Mouse (Mus musculus) kidney, adult 18-20 months (tissue): ENCODE results near the gene Chka.
A peak's percentile ranks its signal among the peaks of the same experiment; 100 is the strongest.

Experiments
- DNase-seq: peaks from one replicate; pipeline ENCODE4 v3.0.0; 2021

The Chka gene

GRCm38 (mm10) chr19:3846676-3847604 is 4.6 kb upstream of the Chka start:
- DNase-seq = no peak

GRCm38 (mm10) chr19:3847711-3848110 is 3.9 kb upstream of the Chka start:
- DNase-seq = no peak

- DNase-seq = peak; percentile 50
Observed at GRCm38 (mm10) chr19:3848207-3848808, 3.3 kb upstream of the Chka start.

GRCm38 (mm10) chr19:3849251-3849650 is 2.3 kb upstream of the Chka start:
- DNase-seq = no peak

- no peak for DNase-seq
Observed at GRCm38 (mm10) chr19:3850076-3850475, 1.5 kb upstream of the Chka start.

- peak; percentile 84 for DNase-seq
Observed at GRCm38 (mm10) chr19:3850847-3851469, 615 bp upstream of the Chka start.

- peak; percentile 74 for DNase-seq
Observed at GRCm38 (mm10) chr19:3851979-3852681, 557 bp downstream of the Chka start.

GRCm38 (mm10) chr19:3853121-3853520 is 1.5 kb downstream of the Chka start:
- DNase-seq = no peak

- DNase-seq = no peak
Observed at GRCm38 (mm10) chr19:3853891-3854290, 2.3 kb downstream of the Chka start.

- DNase-seq = no peak
Observed at GRCm38 (mm10) chr19:3855091-3855490, 3.5 kb downstream of the Chka start.

- DNase-seq = no peak
Observed at GRCm38 (mm10) chr19:3855601-3856000, 4.0 kb downstream of the Chka start.

- DNase-seq = no peak
Observed at GRCm38 (mm10) chr19:3857220-3857619, 5.6 kb downstream of the Chka start.

- DNase-seq = no peak
Observed at GRCm38 (mm10) chr19:3862713-3863112, 11.1 kb downstream of the Chka start.

- no peak for DNase-seq
Observed at GRCm38 (mm10) chr19:3864960-3865359, 13.4 kb downstream of the Chka start.

GRCm38 (mm10) chr19:3868290-3868689 is 16.7 kb downstream of the Chka start:
- DNase-seq = no peak

GRCm38 (mm10) chr19:3871468-3871867 is 19.9 kb downstream of the Chka start:
- no peak for DNase-seq

GRCm38 (mm10) chr19:3872373-3872772 is 20.8 kb downstream of the Chka start:
- DNase-seq = peak; percentile 61

- DNase-seq = no peak
Observed at GRCm38 (mm10) chr19:3875045-3875444, 23.5 kb downstream of the Chka start.

GRCm38 (mm10) chr19:3880054-3880848 is 28.7 kb downstream of the Chka start:
- peak; percentile 45 for DNase-seq

- no peak for DNase-seq
Observed at GRCm38 (mm10) chr19:3882214-3882613, 30.6 kb downstream of the Chka start.

GRCm38 (mm10) chr19:3884325-3884990 is 32.9 kb downstream of the Chka start:
- no peak for DNase-seq

GRCm38 (mm10) chr19:3889096-3889495 is 37.5 kb downstream of the Chka start:
- no peak for DNase-seq
